Mouse (Mus musculus) central nervous system, embryonic 14 days (tissue): ENCODE measurements around the gene Nars2. TPM values are rescaled to one million over a fixed set of nuclear protein-coding genes. Genes with fewer than 3 reads are reported as not detected.

Experiments used
- polyA plus RNA-seq: library from polyadenylated mRNA; depleted of rRNA; stranded (reverse); fragments of >200 nt; gene quantifications from 2 replicates; pipeline ENCODE4 v1.2.3, GENCODE M21; 2012; rRNA removed

Gene Nars2
- 9.0 and 9.4 TPM in 2 replicates for polyA plus RNA-seq

GRCm38 (mm10) chr7:96951281-96952051 lies at the start of gene Nars2:
TSS of gene Nars2 (plus strand) at chr7:96951505.

GRCm38 (mm10) chr7:97081242-97081958 lies 130.1 kb downstream of the Nars2 start, which contains the start of gene Gab2:
TSS of gene Gab2 (plus strand) at chr7:97081586.

Other genes starting within 250 kb of the Nars2 start
- 21.1 and 21.3 TPM in 2 replicates for gene Gab2, start 130.1 kb downstream of the Nars2 start, polyA plus RNA-seq